In the genomic region with DNA sequence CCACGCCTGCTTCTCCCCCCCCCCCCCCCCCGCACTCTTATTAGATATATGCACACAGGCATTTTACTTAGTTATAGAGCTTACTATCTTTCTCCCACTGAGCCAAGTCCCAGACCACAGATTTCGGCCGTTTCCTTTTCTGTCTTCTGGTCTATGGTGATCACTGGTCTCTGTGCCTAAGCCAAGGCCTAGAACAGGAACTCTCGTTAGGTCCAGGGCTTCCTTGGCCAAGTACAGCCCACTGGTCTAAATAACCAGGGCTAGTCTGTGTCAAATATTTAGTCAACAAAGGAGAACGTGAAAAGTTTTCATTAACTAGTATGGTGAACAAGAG, we compare ENCODE assay signal across 19 mouse cellular contexts.
A peak's percentile ranks its signal among the peaks of the same experiment; 100 is the strongest.
DNase-seq lines count a peak whose midpoint lies in the region; ATAC-seq and TF ChIP-seq lines count a peak whose summit lies in the region.
"Had no signal": no experiment of that assay in that cellular context is flagged by ENCODE, and none has a peak within 500 bp of the region (broad histone marks: within the 10 kb centered on the region; RNA-seq: fewer than 3 reads in every experiment).

No protein-coding gene starts in this region.

- 0 out of 2 replicates have a peak, but pooled peaks cover 6% of the 10 kb centered on the region for H3K36me3 ChIP-seq in liver, postnatal 0 days (replicated peaks; ENCODE audit: insufficient read depth, low read length)
- H3K36me3 ChIP-seq in forebrain, embryonic 15.5 days, result no peaks in the 10 kb centered on the region
- no peaks in the 10 kb centered on the region for H3K36me3 ChIP-seq in embryonic facial prominence, embryonic 10.5 days (replicated peaks)
- no peaks in the 10 kb centered on the region for H3K36me3 ChIP-seq in hindbrain, embryonic 10.5 days
- H3K36me3 ChIP-seq: embryonic facial prominence, embryonic 12.5 days; midbrain, embryonic 13.5 days had no signal

- H3K4me3 ChIP-seq in gastrocnemius, adult 2 months, result no peak overlapping the region
- no peak overlapping the region for H3K4me3 ChIP-seq in bone marrow, adult 2 months (replicated peaks; ENCODE audit: control insufficient read depth, low read depth, low read length)
- no peak overlapping the region for H3K4me3 ChIP-seq in liver, postnatal 0 days (ENCODE audit: low read depth, low read length)
- H3K4me3 ChIP-seq in forebrain, embryonic 15.5 days, result no peak overlapping the region
- no peak overlapping the region for H3K4me3 ChIP-seq in embryonic facial prominence, embryonic 10.5 days
- H3K4me3 ChIP-seq in hindbrain, embryonic 10.5 days, result no peak overlapping the region
- H3K4me3 ChIP-seq: embryonic facial prominence, embryonic 12.5 days; midbrain, embryonic 13.5 days had no signal

- peaks cover 9% of the 10 kb centered on the region; the same call in 1 of the 2 replicates for H3K4me1 ChIP-seq in bone marrow, adult 2 months (ENCODE audit: control insufficient read depth, insufficient read depth, low read length)
- peaks cover 47% of the 10 kb centered on the region for H3K4me1 ChIP-seq in liver, postnatal 0 days (ENCODE audit: insufficient read depth)
- no peaks in the 10 kb centered on the region for H3K4me1 ChIP-seq in forebrain, embryonic 15.5 days
- peaks cover 35% of the 10 kb centered on the region for H3K4me1 ChIP-seq in embryonic facial prominence, embryonic 10.5 days
- H3K4me1 ChIP-seq in hindbrain, embryonic 10.5 days (replicated peaks), result peaks cover 4% of the 10 kb centered on the region; the same call in 1 of the 2 replicates

- peak overlapping the region; percentile 76 for H3K4me2 ChIP-seq in liver, postnatal 0 days (ENCODE audit: low read depth, low read length)
- H3K4me2 ChIP-seq in forebrain, embryonic 15.5 days (replicated peaks), result no peak overlapping the region
- H3K4me2 ChIP-seq: embryonic facial prominence, embryonic 12.5 days; lung, embryonic 14.5 days; midbrain, embryonic 13.5 days had no signal

- 12% methylated on average over 6 of the region's 6 CpGs for WGBS in bone marrow, adult 2 months
- 38% methylated on average over 5 of the region's 6 CpGs for WGBS in liver, postnatal 0 days (ENCODE audit: insufficient replicate concordance)
- WGBS in forebrain, embryonic 15.5 days, result 84% methylated on average over 4 of the region's 6 CpGs
- WGBS in embryonic facial prominence, embryonic 10.5 days, result 87% methylated on average over 5 of the region's 6 CpGs
- 94% methylated on average over 6 of the region's 6 CpGs for WGBS in hindbrain, embryonic 10.5 days

- intact Hi-C loops in gastrocnemius, adult 2 months (cut with DNase I), result no loop called here

- ATAC-seq in liver, postnatal 0 days, result no peak
- no peak for ATAC-seq in forebrain, embryonic 15.5 days (replicated peaks)
- ATAC-seq: forebrain, postnatal 0 days; midbrain, embryonic 13.5 days; Patski had no signal

- H3K9me3 ChIP-seq in liver, postnatal 0 days (ENCODE audit: low read length), result no peaks in the 10 kb centered on the region
- H3K9me3 ChIP-seq in forebrain, embryonic 15.5 days, result no peaks in the 10 kb centered on the region
- no peaks in the 10 kb centered on the region for H3K9me3 ChIP-seq in embryonic facial prominence, embryonic 10.5 days
- no peaks in the 10 kb centered on the region for H3K9me3 ChIP-seq in hindbrain, embryonic 10.5 days
- H3K9me3 ChIP-seq: embryonic facial prominence, embryonic 12.5 days; midbrain, embryonic 13.5 days had no signal

- no peak for TF ChIP-seq CTCF in gastrocnemius, adult 2 months (IDR thresholded peaks at IDR 0.05)
- no peak for TF ChIP-seq CTCF in bone marrow, adult 2 months (IDR thresholded peaks at IDR 0.05; ENCODE audit: control insufficient read depth, insufficient read depth, low read length)
- TF ChIP-seq CTCF in liver, postnatal 0 days (IDR thresholded peaks at IDR 0.05; ENCODE audit: low read depth), result no peak

- TF ChIP-seq EP300 in liver, postnatal 0 days (IDR thresholded peaks at IDR 0.05; ENCODE audit: low read depth), result no peak

- H3K27me3 ChIP-seq in liver, postnatal 0 days (ENCODE audit: insufficient read depth, low read length), result no peaks in the 10 kb centered on the region
- no peaks in the 10 kb centered on the region for H3K27me3 ChIP-seq in forebrain, embryonic 15.5 days
- no peaks in the 10 kb centered on the region for H3K27me3 ChIP-seq in embryonic facial prominence, embryonic 10.5 days (replicated peaks; ENCODE audit: low read depth, poor library complexity, severe bottlenecking)
- H3K27me3 ChIP-seq in hindbrain, embryonic 10.5 days (ENCODE audit: insufficient read depth, poor library complexity, severe bottlenecking), result no peaks in the 10 kb centered on the region
- H3K27me3 ChIP-seq: embryonic facial prominence, embryonic 12.5 days; midbrain, embryonic 13.5 days; Patski had no signal

- H3K9ac ChIP-seq in liver, postnatal 0 days (replicated peaks), result peak overlapping the region; percentile 36; the same call in 1 of the 2 replicates
- H3K9ac ChIP-seq in forebrain, embryonic 15.5 days (replicated peaks), result no peak overlapping the region
- H3K9ac ChIP-seq: embryonic facial prominence, embryonic 12.5 days; forebrain, postnatal 0 days; lung, embryonic 14.5 days; midbrain, embryonic 13.5 days had no signal

- no peak for DNase-seq in gastrocnemius, adult 2 months
- no peak for DNase-seq in gastrocnemius, adult 8-10 months (ENCODE audit: low spot score in 2 of 2)
- peak; percentile 96 for DNase-seq in 416B (ENCODE audit: low read depth)
- no peak for DNase-seq in liver, postnatal 0 days
- DNase-seq in embryonic facial prominence, embryonic 10.5 days (ENCODE audit: low spot score), result no peak
- no peak for DNase-seq in hindbrain, embryonic 10.5 days (ENCODE audit: low spot score)
- DNase-seq: adrenal gland, adult 8-10 months; cerebellum, adult 9-11 months; forebrain, postnatal 0 days; kidney, adult 11 months; lung, embryonic 14.5 days; lung, postnatal 4 days; thymus, adult 18-20 months; thymus, postnatal 4 days had no signal

- TF ChIP-seq POLR2A in bone marrow, adult 2 months (IDR thresholded peaks at IDR 0.05; ENCODE audit: borderline replicate concordance, control insufficient read depth, low read depth, low read length), result no peak

- H3K27ac ChIP-seq in gastrocnemius, adult 2 months, result 0 out of 2 replicates have a peak overlapping the region, but pooled peaks have one; percentile 20
- peak overlapping the region; percentile 67; the same call in 1 of the 2 replicates for H3K27ac ChIP-seq in bone marrow, adult 2 months (ENCODE audit: control insufficient read depth, insufficient read depth, low read depth, low read length, poor library complexity)
- H3K27ac ChIP-seq in liver, postnatal 0 days (ENCODE audit: low read depth), result peak overlapping the region; percentile 97
- H3K27ac ChIP-seq in forebrain, embryonic 15.5 days (replicated peaks), result no peak overlapping the region
- no peak overlapping the region for H3K27ac ChIP-seq in embryonic facial prominence, embryonic 10.5 days (replicated peaks)
- H3K27ac ChIP-seq in hindbrain, embryonic 10.5 days, result no peak overlapping the region
- H3K27ac ChIP-seq: embryonic facial prominence, embryonic 12.5 days; midbrain, embryonic 13.5 days had no signal

Comparison
In these comparisons a context has a peak if more than half of its experiments do, and no peak if none do; other contexts are left out.
1. H3K27ac ChIP-seq: peak in gastrocnemius, adult 2 months (single experiment), bone marrow, adult 2 months (single experiment) and liver, postnatal 0 days (single experiment); none in forebrain, embryonic 15.5 days (single experiment), embryonic facial prominence, embryonic 10.5 days (single experiment) and hindbrain, embryonic 10.5 days (single experiment).